Mouse (Mus musculus) lung, embryonic 14.5 days (tissue): ENCODE measurements around the gene Lrrc38. TPM values are rescaled to one million over a fixed set of nuclear protein-coding genes. Genes with fewer than 3 reads are reported as not detected.

Experiments used
- ATAC-seq: fragments of 200-750 bp; cut with Nextera tagmentation; 2 replicates; pipeline ENCODE4 v1.8.0; 2017; ENCODE audit warnings: mild to moderate bottlenecking, moderate TSS enrichment, moderate library complexity; ENCODE audit not compliant: insufficient read depth
- DNase-seq: peaks from one replicate; pipeline ENCODE4 v3.0.0-alpha.2; 2015
- H3K27ac ChIP-seq: fragments of 300-500 bp; sonication (generic); 2 replicates; pipeline ENCODE4 v1.5.1; 2014; ENCODE audit warnings: low read depth, mild to moderate bottlenecking, moderate library complexity
- H3K27me3 ChIP-seq: fragments of 300-500 bp; sonication (generic); 2 replicates; pipeline ENCODE4 v1.6.1; 2014; ENCODE audit warnings: low read length, control low read depth; ENCODE audit not compliant: insufficient read depth
- H3K36me3 ChIP-seq: fragments of 300-500 bp; sonication (generic); 2 replicates; pipeline ENCODE4 v1.6.1; 2014; ENCODE audit warnings: control low read depth; ENCODE audit not compliant: insufficient read depth
- H3K4me1 ChIP-seq: fragments of 300-500 bp; sonication (generic); 2 replicates; pipeline ENCODE4 v1.6.1; 2014; ENCODE audit warnings: antibody characterized with exemption, control low read depth; ENCODE audit not compliant: insufficient read depth
- H3K4me2 ChIP-seq: fragments of 300-500 bp; sonication (generic); 2 replicates; pipeline ENCODE4 v1.6.1; 2014; ENCODE audit warnings: mild to moderate bottlenecking
- H3K4me3 ChIP-seq: fragments of 300-500 bp; sonication (generic); 2 replicates; pipeline ENCODE4 v1.5.1; 2014; ENCODE audit warnings: low read depth, low read length
- H3K9ac ChIP-seq: fragments of 300-500 bp; sonication (generic); 2 replicates; pipeline ENCODE4 v1.6.1; 2014
- H3K9me3 ChIP-seq: fragments of 300-500 bp; sonication (generic); 2 replicates; pipeline ENCODE4 v1.6.1; 2016; ENCODE audit warnings: low read depth, low read length, control low read depth
- CTCF ChIP-seq: IDR thresholded peaks from 2 replicates; pipeline ENCODE4 v1.5.1; 2016; ENCODE audit warnings: antibody characterized with exemption, low read depth
- WGBS: fragments of 180-500 bp; shearing (Covaris S2); extraction: QIAGEN DNeasy Blood & Tissue Kit; methylation state at CpG from one replicate; pipeline ENCODE4 v1.1.7; 2014; 5-methylcytosine and 5-hydroxymethylcytosine counted together
- polyA plus RNA-seq: library from polyadenylated mRNA; unstranded; fragments of >200 nt; fragmentation: Nextera tagmentation; extraction: Ambion mirVana; gene quantifications from 2 replicates; pipeline ENCODE4 v1.2.1, GENCODE M21; 2014

Lrrc38 gene
- polyA plus RNA-seq, 1 experiment from 2014 or later: not detected

- Histone ChIP-seq H3K4me2 (no peak overlapping the region), H3K4me1 (no peaks in the 10 kb centered on the region), H3K27me3 (0 out of 2 replicates have a peak, but pooled peaks cover 3% of the 10 kb centered on the region), H3K9me3 (no peaks in the 10 kb centered on the region), H3K4me3 (no peak overlapping the region), H3K27ac (no peak overlapping the region), H3K9ac (no peak overlapping the region), H3K36me3 (no peaks in the 10 kb centered on the region)
- DNase-seq (no peak), ATAC-seq (no peak; the same call in 1 of the 2 replicates)
- 35% methylated on average over 15 of the region's 15 CpGs for WGBS
- TF ChIP-seq CTCF: no peak
These were observed 30.6 kb downstream of the Lrrc38 start for GRCm38 (mm10) chr4:143379931-143380715.

- H3K27ac ChIP-seq: no peak overlapping the region
- TF ChIP-seq CTCF: peak; percentile 79
- no peaks in the 10 kb centered on the region for H3K4me1 ChIP-seq
- ATAC-seq (no peak), DNase-seq (peak; percentile 80)
- H3K4me3 ChIP-seq: no peak overlapping the region
- H3K4me2 ChIP-seq: no peak overlapping the region
- H3K9me3 ChIP-seq: no peaks in the 10 kb centered on the region
- no peaks in the 10 kb centered on the region for H3K36me3 ChIP-seq
- H3K9ac ChIP-seq: no peak overlapping the region
- H3K27me3 ChIP-seq: 0 out of 2 replicates have a peak, but pooled peaks cover 3% of the 10 kb centered on the region
- under 1% methylated on average over 5 of the region's 5 CpGs for WGBS
These were observed 31.1 kb downstream of the Lrrc38 start for GRCm38 (mm10) chr4:143380716-143381004.

GRCm38 (mm10) chr4:143382163-143382562, 32.6 kb downstream of the Lrrc38 start:
- H3K9me3 ChIP-seq: no peaks in the 10 kb centered on the region
- no peak overlapping the region for H3K4me2 ChIP-seq
- no peaks in the 10 kb centered on the region for H3K4me1 ChIP-seq
- H3K36me3 ChIP-seq: no peaks in the 10 kb centered on the region
- no peak overlapping the region for H3K27ac ChIP-seq
- 65% methylated on average over 3 of the region's 3 CpGs for whole genome bisulfite sequencing
- no peak overlapping the region for H3K9ac ChIP-seq
- DNase-seq: no peak
- no peak overlapping the region for H3K4me3 ChIP-seq
- ATAC-seq: no peak
- TF ChIP-seq CTCF: no peak
- H3K27me3 ChIP-seq: 0 out of 2 replicates have a peak, but pooled peaks cover 3% of the 10 kb centered on the region

- peak; percentile 32; the same call in 1 of the 2 replicates for TF ChIP-seq CTCF
- no peak overlapping the region for H3K4me3 ChIP-seq
- H3K9ac ChIP-seq: no peak overlapping the region
- H3K27me3 ChIP-seq: 0 out of 2 replicates have a peak, but pooled peaks cover 3% of the 10 kb centered on the region
- DNase-seq: peak; percentile 31
- H3K4me1 ChIP-seq: no peaks in the 10 kb centered on the region
- no peak overlapping the region for H3K4me2 ChIP-seq
- no peak overlapping the region for H3K27ac ChIP-seq
- H3K9me3 ChIP-seq: no peaks in the 10 kb centered on the region
- H3K36me3 ChIP-seq: no peaks in the 10 kb centered on the region
- ATAC-seq: no peak
- 43% methylated on average over 4 of the region's 4 CpGs for WGBS
These were observed 34.1 kb downstream of the Lrrc38 start for GRCm38 (mm10) chr4:143383646-143384045.

GRCm38 (mm10) chr4:143388955-143389702, 39.6 kb downstream of the Lrrc38 start:
- Histone ChIP-seq H3K4me3 (peak overlapping the region; percentile 32), H3K4me1 (no peaks in the 10 kb centered on the region), H3K27ac (no peak overlapping the region), H3K27me3 (no peaks in the 10 kb centered on the region), H3K36me3 (no peaks in the 10 kb centered on the region), H3K9me3 (no peaks in the 10 kb centered on the region), H3K4me2 (peak overlapping the region; percentile 56), H3K9ac (peak overlapping the region; percentile 47)
- WGBS: 8% methylated on average over 38 of the region's 43 CpGs
- ATAC-seq: peak; percentile 95
- peak; percentile 59 for TF ChIP-seq CTCF
- DNase-seq: peak; percentile 82

GRCm38 (mm10) chr4:143394181-143394580, 44.6 kb downstream of the Lrrc38 start, which contains the start of gene Pramel1:
Pramel1 (plus strand) TSS chr4:143394428.
- Histone ChIP-seq H3K4me3 (no peak within 1 kb of the TSS), H3K4me1 (no peaks in the 10 kb centered on the region), H3K27me3 (no peaks in the 10 kb centered on the region), H3K9me3 (no peaks in the 10 kb centered on the region), H3K9ac (no peak within 1 kb of the TSS), H3K4me2 (no peak within 1 kb of the TSS), H3K36me3 (no peaks in the 10 kb centered on the region), H3K27ac (no peak within 1 kb of the TSS)
- TF ChIP-seq CTCF: no peak
- WGBS: 73% methylated on average over 26 of the region's 26 CpGs
- DNase-seq (no peak), ATAC-seq (no peak)
